Mouse (Mus musculus): ENCODE results near the gene Ubp1. TPM values are rescaled to one million over a fixed set of nuclear protein-coding genes. Genes with fewer than 3 reads are reported as not detected.

Ubp1 gene
- total and polyA plus RNA-seq, 3 experiments = 42.0 to 73.4 (median 51.1) TPM

GRCm38 (mm10) chr9:113966838-113967237, 36.1 kb downstream of the Ubp1 start:
- no peaks in the 10 kb centered on the region for H3K9me3 ChIP-seq (replicated peaks; ENCODE audit: low read length)
- in situ Hi-C loops (cut with MboI; ENCODE audit: low pct_ligation_motif_present, low pct_unique_long_range_greater_than_20kb, low sequenced_read_pairs) (no loop called here), dilution Hi-C loops (cut with MboI; ENCODE audit: extremely low pct_ligation_motif_present, extremely low pct_unique_long_range_greater_than_20kb, low sequenced_read_pairs) (no loop called here)
- H3K79me2 ChIP-seq (replicated peaks; ENCODE audit: control insufficient read depth, extremely low read depth, insufficient read depth, poor library complexity, severe bottlenecking) = 0 out of 2 replicates have a peak, but pooled peaks cover 3% of the 10 kb centered on the region
- peaks cover 2 to 6% of the 10 kb centered on the region in 2 experiments; a peak in 2 of 4 replicates for H3K4me1 ChIP-seq (ENCODE audit: control insufficient read depth in 1 of 2, insufficient read depth in 2 of 2)
- no peak overlapping the region for H3K27ac ChIP-seq (ENCODE audit: insufficient read depth, low read depth)
- no peak overlapping the region for H3K4me2 ChIP-seq (ENCODE audit: insufficient read depth, low read depth, poor library complexity, severe bottlenecking)
- no peak for DNase-seq (ENCODE audit: extremely low read depth)
- no peak overlapping the region for H3K9ac ChIP-seq (ENCODE audit: insufficient read depth, low read depth)
- H3K27me3 ChIP-seq (replicated peaks) = no peaks in the 10 kb centered on the region
- H3K36me3 ChIP-seq (replicated peaks in 1 of 2; ENCODE audit: control insufficient read depth in 1 of 2, insufficient read depth in 1 of 2, low read length in 1 of 2) = peaks cover 74 to 98% of the 10 kb centered on the region in 2 experiments
- TF ChIP-seq GABPA (IDR thresholded peaks at IDR 0.05; ENCODE audit: insufficient replicate concordance, low read depth, low read length) = no peak
- TF ChIP-seq E2F4 (IDR thresholded peaks at IDR 0.05; ENCODE audit: insufficient replicate concordance, low read depth, low read length) = no peak
- no peak for TF ChIP-seq USF1 (IDR thresholded peaks at IDR 0.05; ENCODE audit: low read depth, low read length)
- H3K4me3 ChIP-seq (replicated peaks in 1 of 3; ENCODE audit: low read depth in 2 of 3, low read length in 2 of 3, poor library complexity in 1 of 3) = no peak overlapping the region

GRCm38 (mm10) chr9:113968967-113969366, 38.2 kb downstream of the Ubp1 start:
- Histone ChIP-seq H3K27me3 (replicated peaks) (no peaks in the 10 kb centered on the region), H3K9me3 (replicated peaks; ENCODE audit: low read length) (no peaks in the 10 kb centered on the region), H3K79me2 (replicated peaks; ENCODE audit: control insufficient read depth, extremely low read depth, insufficient read depth, poor library complexity, severe bottlenecking) (0 out of 2 replicates have a peak, but pooled peaks cover 3% of the 10 kb centered on the region), H3K4me3 (replicated peaks in 1 of 3; ENCODE audit: low read depth in 2 of 3, low read length in 2 of 3, poor library complexity in 1 of 3) (no peak overlapping the region), H3K27ac (ENCODE audit: insufficient read depth, low read depth) (no peak overlapping the region), H3K4me2 (ENCODE audit: insufficient read depth, low read depth, poor library complexity, severe bottlenecking) (no peak overlapping the region), H3K9ac (ENCODE audit: insufficient read depth, low read depth) (no peak overlapping the region), H3K36me3 (replicated peaks in 1 of 2; ENCODE audit: control insufficient read depth in 1 of 2, insufficient read depth in 1 of 2, low read length in 1 of 2) (peaks cover 75 to 95% of the 10 kb centered on the region in 2 experiments), H3K4me1 (ENCODE audit: control insufficient read depth in 1 of 2, insufficient read depth in 2 of 2) (peaks cover 2 to 6% of the 10 kb centered on the region in 2 experiments; a peak in 2 of 4 replicates)
- TF ChIP-seq ELF1 (IDR thresholded peaks at IDR 0.05; ENCODE audit: low read depth, low read length) (no peak), ZC3H11A (IDR thresholded peaks at IDR 0.05; ENCODE audit: low read depth, low read length) (no peak), JUN (IDR thresholded peaks at IDR 0.05; ENCODE audit: insufficient read depth, low read depth, low read length) (no peak), ETS1 (conservative IDR thresholded peaks at IDR 0.05; ENCODE audit: low read depth, low read length) (no peak), POLR2A (IDR thresholded peaks at IDR 0.05; ENCODE audit: low read depth, low read length) (no peak), NELFE (IDR thresholded peaks at IDR 0.05; ENCODE audit: low read depth, low read length) (no peak), CHD1 (IDR thresholded peaks at IDR 0.05; ENCODE audit: low read depth, low read length) (no peak), IRF4 (IDR thresholded peaks at IDR 0.05; ENCODE audit: low read depth, low read length) (no peak)
- DNase-seq (ENCODE audit: extremely low read depth) = no peak
- dilution Hi-C loops (cut with MboI; ENCODE audit: extremely low pct_ligation_motif_present, extremely low pct_unique_long_range_greater_than_20kb, low sequenced_read_pairs) = no loop called here
- in situ Hi-C loops (cut with MboI; ENCODE audit: low pct_ligation_motif_present, low pct_unique_long_range_greater_than_20kb, low sequenced_read_pairs) = no loop called here

GRCm38 (mm10) chr9:113969399-113969798, 38.7 kb downstream of the Ubp1 start:
- Histone ChIP-seq H3K79me2 (replicated peaks; ENCODE audit: control insufficient read depth, extremely low read depth, insufficient read depth, poor library complexity, severe bottlenecking) (0 out of 2 replicates have a peak, but pooled peaks cover 3% of the 10 kb centered on the region), H3K4me1 (ENCODE audit: control insufficient read depth in 1 of 2, insufficient read depth in 2 of 2) (peaks cover 2 to 6% of the 10 kb centered on the region in 2 experiments; a peak in 2 of 4 replicates), H3K27me3 (replicated peaks) (no peaks in the 10 kb centered on the region), H3K9ac (ENCODE audit: insufficient read depth, low read depth) (no peak overlapping the region), H3K4me3 (replicated peaks in 1 of 3; ENCODE audit: low read depth in 2 of 3, low read length in 2 of 3, poor library complexity in 1 of 3) (no peak overlapping the region), H3K9me3 (replicated peaks; ENCODE audit: low read length) (no peaks in the 10 kb centered on the region), H3K27ac (ENCODE audit: insufficient read depth, low read depth) (no peak overlapping the region), H3K4me2 (ENCODE audit: insufficient read depth, low read depth, poor library complexity, severe bottlenecking) (no peak overlapping the region), H3K36me3 (replicated peaks in 1 of 2; ENCODE audit: control insufficient read depth in 1 of 2, insufficient read depth in 1 of 2, low read length in 1 of 2) (peaks cover 75 to 95% of the 10 kb centered on the region in 2 experiments)
- dilution Hi-C loops (cut with MboI; ENCODE audit: extremely low pct_ligation_motif_present, extremely low pct_unique_long_range_greater_than_20kb, low sequenced_read_pairs) = no loop called here
- in situ Hi-C loops (cut with MboI; ENCODE audit: low pct_ligation_motif_present, low pct_unique_long_range_greater_than_20kb, low sequenced_read_pairs) = no loop called here
- DNase-seq (ENCODE audit: extremely low read depth) = no peak
- TF ChIP-seq POLR2A (IDR thresholded peaks at IDR 0.05; ENCODE audit: low read depth, low read length) (no peak), CHD2 (IDR thresholded peaks at IDR 0.05; ENCODE audit: low read length) (no peak), NELFE (IDR thresholded peaks at IDR 0.05; ENCODE audit: low read depth, low read length) (no peak), SMC3 (IDR thresholded peaks at IDR 0.05; ENCODE audit: low read depth, low read length) (no peak), ZKSCAN1 (IDR thresholded peaks at IDR 0.05; ENCODE audit: borderline replicate concordance, low read depth, low read length) (no peak), EP300 (IDR thresholded peaks at IDR 0.05; ENCODE audit: low read length) (no peak), KAT2A (IDR thresholded peaks at IDR 0.05; ENCODE audit: insufficient replicate concordance, low read length) (no peak), TCF12 (IDR thresholded peaks at IDR 0.05; ENCODE audit: low read depth, low read length) (no peak), MAZ (IDR thresholded peaks at IDR 0.05; ENCODE audit: low read depth, low read length) (no peak), ETS1 (conservative IDR thresholded peaks at IDR 0.05; ENCODE audit: low read depth, low read length) (no peak), IRF4 (IDR thresholded peaks at IDR 0.05; ENCODE audit: low read depth, low read length) (no peak), MEF2A (IDR thresholded peaks at IDR 0.05; ENCODE audit: borderline replicate concordance, low read depth, low read length) (no peak), MXI1 (IDR thresholded peaks at IDR 0.05; ENCODE audit: low read depth, low read length) (no peak), JUN (IDR thresholded peaks at IDR 0.05; ENCODE audit: insufficient read depth, low read depth, low read length) (no peak)

Data from CH12.LX (cell line).